In the genomic region with DNA sequence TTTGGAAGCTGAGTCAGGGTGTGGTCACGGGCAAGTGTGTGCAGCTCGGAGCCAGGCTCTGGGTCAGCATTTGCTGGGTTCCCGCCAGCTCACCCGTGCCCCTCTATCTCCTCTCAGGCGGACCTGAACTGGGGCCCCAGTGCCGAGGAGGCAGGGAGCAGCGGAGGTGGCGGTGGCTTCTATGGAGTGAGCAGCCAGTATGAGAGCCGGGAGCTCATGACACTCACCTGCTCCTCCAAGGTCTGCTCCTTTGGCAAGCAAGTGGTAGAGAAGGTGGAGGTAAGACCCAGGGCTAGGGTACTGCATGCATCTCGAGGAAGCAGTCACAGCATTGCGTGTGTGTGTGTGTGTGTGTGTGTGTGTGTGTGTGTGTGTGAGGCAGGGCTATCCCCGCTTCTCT, we compare ENCODE assay signal across 29 mouse cellular contexts. TPM values are rescaled to one million over a fixed set of nuclear protein-coding genes. Genes with fewer than 3 reads are reported as not detected.
DNase-seq lines count a peak whose midpoint lies in the region.
"Had no signal": no experiment of that assay in that cellular context is flagged by ENCODE, and none has a peak within 500 bp of the region (broad histone marks: within the 10 kb centered on the region; RNA-seq: fewer than 3 reads in every experiment).

No protein-coding gene starts in this region.

- no peaks in the 10 kb centered on the region for H3K9me3 ChIP-seq in heart, embryonic 10.5 days
- H3K9me3 ChIP-seq: embryonic facial prominence, embryonic 10.5 days; embryonic facial prominence, embryonic 13.5 days; G1E; heart, embryonic 12.5 days; heart, embryonic 15.5 days; hindbrain, embryonic 13.5 days; intestine, embryonic 15.5 days had no signal

- H3K27ac ChIP-seq in heart, embryonic 10.5 days = no peak overlapping the region
- H3K27ac ChIP-seq: embryonic facial prominence, embryonic 10.5 days; embryonic facial prominence, embryonic 13.5 days; heart, adult 2 months; heart, embryonic 15.5 days; hindbrain, embryonic 13.5 days; intestine, embryonic 15.5 days had no signal

- peaks cover 4% of the 10 kb centered on the region; the same call in 1 of the 2 replicates for H3K27me3 ChIP-seq in heart, embryonic 10.5 days (ENCODE audit: insufficient read depth, poor library complexity, severe bottlenecking)
- H3K27me3 ChIP-seq: embryonic facial prominence, embryonic 13.5 days; heart, embryonic 12.5 days; heart, embryonic 15.5 days; intestine, embryonic 15.5 days; Patski had no signal

- no peak overlapping the region for H3K4me3 ChIP-seq in heart, embryonic 10.5 days
- H3K4me3 ChIP-seq: embryonic facial prominence, embryonic 10.5 days; embryonic facial prominence, embryonic 13.5 days; erythroblast, embryonic 14.5 days; heart, adult 2 months; heart, embryonic 12.5 days; heart, embryonic 15.5 days; hindbrain, embryonic 13.5 days; intestine, embryonic 15.5 days had no signal

- H3K4me1 ChIP-seq in heart, embryonic 10.5 days = peaks cover 43% of the 10 kb centered on the region

- peaks cover 66% of the 10 kb centered on the region for H3K36me3 ChIP-seq in heart, embryonic 10.5 days

- DNase-seq in heart, embryonic 10.5 days (ENCODE audit: low spot score) = peak; percentile 71
- DNase-seq in heart, postnatal 25 days (ENCODE audit: low spot score) = no peak
- peak; percentile 49 for DNase-seq in testis, postnatal 10 days (ENCODE audit: low spot score)
- no peak for DNase-seq in testis, postnatal 14 days (ENCODE audit: low spot score)
- peak; percentile 45 for DNase-seq in ZHBTc4 (ENCODE audit: low read depth, low spot score)
- DNase-seq in embryo, embryonic 9.5 days (ENCODE audit: extremely low spot score) = no peak
- DNase-seq: adrenal gland, adult 2 months; adrenal gland, postnatal 14 days; cerebellum, adult 11 months; cerebellum, adult 2 months; cerebellum, adult 9-11 months; cerebellum, postnatal 25 days; forebrain, postnatal 0 days; gastrocnemius, postnatal 25 days; heart, adult 2 months; heart, postnatal 10 days; heart, postnatal 4 days; kidney, adult 11 months had no signal

- WGBS in heart, embryonic 10.5 days = 89% methylated on average over 12 of the region's 12 CpGs

- intact Hi-C loops in heart, postnatal 25 days (cut with DNase I) = no loop called here

RNA-seq across cellular contexts. Expression of a gene that starts 7.7 kb away (rescaled TPM):
- 1.5 and 2.3 TPM in 2 replicates for polyA plus RNA-seq in heart, embryonic 10.5 days (2016; fragmentation: Nextera tagmentation; extraction: Ambion mirVana)
- 1 to 10 TPM; 2.9 to 3.2 TPM for total RNA-seq in heart, postnatal 25 days (2021)

RNA-seq across cellular contexts. Expression of a gene that starts 9.7 kb away (rescaled TPM):
- polyA plus RNA-seq in heart, embryonic 10.5 days (2016; fragmentation: Nextera tagmentation; extraction: Ambion mirVana) = 0.50 and 0.83 TPM in 2 replicates
- total RNA-seq in heart, postnatal 25 days (2021) = not detected
- total RNA-seq: adrenal gland, adult 2 months; adrenal gland, postnatal 14 days; common myeloid progenitor, adult 5-6 weeks; gastrocnemius, adult 8-10 months; gastrocnemius, postnatal 25 days; heart, adult 2 months; heart, postnatal 10 days had no signal
- polyA plus RNA-seq: adrenal gland, adult 2 months; erythroblast, embryonic 14.5 days; G1E; heart, adult 2 months; intestine, embryonic 15.5 days; Patski had no signal

RNA-seq across cellular contexts. Expression of a gene that starts 15.6 kb away (rescaled TPM):
- polyA plus RNA-seq in heart, embryonic 10.5 days (2016; fragmentation: Nextera tagmentation; extraction: Ambion mirVana) = 161 and 210 TPM in 2 replicates
- total RNA-seq in heart, postnatal 25 days (2021) = 10 to 100 TPM in 1 of 2 experiments, 1 to 10 TPM in 1; 7.0 to 12.0 TPM
- polyA plus RNA-seq: G1E had no signal

RNA-seq across cellular contexts. Expression of a gene that starts 19.2 kb away (rescaled TPM):
- polyA plus RNA-seq in heart, embryonic 10.5 days (2016; fragmentation: Nextera tagmentation; extraction: Ambion mirVana) = 1.2 and 1.9 TPM in 2 replicates
- not detected for total RNA-seq in heart, postnatal 25 days (2021)
- total RNA-seq: adrenal gland, adult 2 months; adrenal gland, postnatal 14 days; gastrocnemius, adult 8-10 months; gastrocnemius, postnatal 25 days; heart, adult 2 months; heart, postnatal 10 days; heart, postnatal 4 days had no signal
- polyA plus RNA-seq: adrenal gland, adult 2 months; G1E; Patski had no signal

RNA-seq across cellular contexts. Expression of a gene that starts 26.5 kb away (rescaled TPM):
- 0.69 and 0.88 TPM in 2 replicates for polyA plus RNA-seq in heart, embryonic 10.5 days (2016; fragmentation: Nextera tagmentation; extraction: Ambion mirVana)
- not detected for total RNA-seq in heart, postnatal 25 days (2021)
- total RNA-seq: G1E; heart, adult 2 months; heart, postnatal 10 days had no signal
- polyA plus RNA-seq: G1E had no signal

Comparison
In these comparisons a context has a peak if more than half of its experiments do, and no peak if none do; other contexts are left out.
1. DNase-seq: peak in heart, embryonic 10.5 days (single experiment), testis, postnatal 10 days (single experiment) and ZHBTc4 (single experiment); none in heart, postnatal 25 days (single experiment), testis, postnatal 14 days (single experiment) and embryo, embryonic 9.5 days (single experiment).